Mouse (Mus musculus): ENCODE results near the gene Pde3a.

DNA sequence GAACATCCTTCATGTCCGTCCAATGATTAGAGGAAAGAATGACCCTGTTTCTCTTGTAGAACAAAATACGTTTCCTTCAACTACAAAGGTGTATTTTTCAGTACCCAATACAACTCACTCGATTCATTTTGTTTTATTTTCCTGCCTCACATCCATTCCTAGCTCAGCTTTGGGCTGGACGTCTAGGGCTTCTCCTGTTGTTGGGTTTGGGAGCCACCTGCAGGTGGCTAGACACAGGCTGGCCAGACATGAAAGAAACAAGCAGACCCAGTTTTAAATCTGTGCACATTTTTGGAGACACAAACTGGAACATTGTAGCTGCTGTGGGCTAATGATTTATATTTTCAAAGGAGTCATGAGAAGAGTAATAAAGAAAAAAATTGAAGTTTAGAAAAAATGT, 126.1 kb downstream of the Pde3a start:
- TF ChIP-seq CTCF (IDR thresholded peaks at IDR 0.05; ENCODE audit: low read depth, low read length) (peak; percentile 53), POLR2A (IDR thresholded peaks at IDR 0.05; ENCODE audit: extremely low read depth, insufficient read depth, low read length) (no peak)

Data from liver, adult 2 months (tissue).